Mouse (Mus musculus) lung, postnatal 0 days (tissue): Measurements from ENCODE around the gene Mfsd4b5.

Experiments used
- CTCF ChIP-seq: IDR thresholded peaks from 2 replicates; pipeline ENCODE4 v1.5.1; 2016; ENCODE audit warnings: antibody characterized with exemption, mild to moderate bottlenecking
- EP300 ChIP-seq: IDR thresholded peaks from 2 replicates; pipeline ENCODE4 v1.6.1; 2016; ENCODE audit warnings: antibody characterized with exemption, mild to moderate bottlenecking, control low read depth

GRCm38 (mm10) chr10:39991155-39991554, 4.7 kb upstream of the Mfsd4b5 start:
- TF ChIP-seq CTCF (no peak), EP300 (no peak)
